Mouse (Mus musculus) ES-E14 (cell line): Measurements from ENCODE around the gene Sirt2. TPM values are rescaled to one million over a fixed set of nuclear protein-coding genes. Genes with fewer than 3 reads are reported as not detected.

Experiments used
- DNase-seq: peaks from one replicate; pipeline ENCODE4 v3.0.0-alpha.2; 2013; ENCODE audit warnings: low read depth, low spot score
- H3K27ac ChIP-seq: 2 replicates; pipeline ENCODE4 v1.5.1; 2012; ENCODE audit warnings: low read depth, mild to moderate bottlenecking, low read length, moderate library complexity, mixed read lengths; ENCODE audit not compliant: poor library complexity, insufficient read depth, severe bottlenecking
- H3K36me3 ChIP-seq: 2 replicates; pipeline ENCODE4 v1.6.1; 2012; ENCODE audit warnings: mild to moderate bottlenecking, low read length, moderate library complexity, mixed read lengths; ENCODE audit not compliant: control insufficient read depth, poor library complexity, insufficient read depth, severe bottlenecking
- H3K4me1 ChIP-seq, 2 experiments: fragments of 150-350 bp in 1 of 2; sonication (generic) in 1 of 2; 2 replicates each; pipeline ENCODE4 v1.6.1; 2012; ENCODE audit warnings: low read length in 2 of 2, mild to moderate bottlenecking in 1 of 2, mixed read lengths in 1 of 2; ENCODE audit not compliant: control insufficient read depth in 2 of 2, insufficient read depth in 2 of 2, poor library complexity in 1 of 2
- H3K4me3 ChIP-seq, 2 experiments: fragments of 150-350 bp in 1 of 2; sonication (generic) in 1 of 2; 2 replicates each; pipeline ENCODE4 v1.5.1; 2012; ENCODE audit warnings: low read length in 2 of 2, low read depth in 1 of 2, mild to moderate bottlenecking in 1 of 2, mixed read lengths in 1 of 2; ENCODE audit not compliant: insufficient read depth in 1 of 2, poor library complexity in 1 of 2, severe bottlenecking in 1 of 2
- H3K9ac ChIP-seq: 2 replicates; pipeline ENCODE4 v1.6.1; 2012; ENCODE audit warnings: low read depth, mild to moderate bottlenecking, low read length, mixed read lengths; ENCODE audit not compliant: poor library complexity, insufficient read depth, severe bottlenecking
- H3K9me3 ChIP-seq: fragments of 150-350 bp; sonication (generic); 2 replicates; pipeline ENCODE4 v1.6.1; 2012; ENCODE audit warnings: low read depth, mild to moderate bottlenecking, low read length; ENCODE audit not compliant: control insufficient read depth, insufficient read depth
- CHD2 ChIP-seq: IDR thresholded peaks from 2 replicates; pipeline ENCODE4 v1.6.1; 2014; ENCODE audit warnings: mild to moderate bottlenecking, low read depth, low read length, inconsistent platforms
- HCFC1 ChIP-seq: IDR thresholded peaks from 2 replicates; pipeline ENCODE4 v1.6.1; 2012; ENCODE audit warnings: low read length, inconsistent platforms, borderline replicate concordance; ENCODE audit not compliant: insufficient read depth
- MAFK ChIP-seq: IDR thresholded peaks from 2 replicates; pipeline ENCODE4 v1.6.1; 2014; ENCODE audit warnings: mild to moderate bottlenecking, low read depth, low read length, inconsistent platforms; ENCODE audit not compliant: insufficient read depth
- ZC3H11A ChIP-seq: IDR thresholded peaks from 2 replicates; pipeline ENCODE4 v1.6.1; 2012; ENCODE audit warnings: low read depth, mild to moderate bottlenecking, inconsistent platforms, low read length, borderline replicate concordance
- ZNF384 ChIP-seq: IDR thresholded peaks from 2 replicates; pipeline ENCODE4 v1.6.1; 2012; ENCODE audit warnings: low read depth, low read length, inconsistent platforms
- in situ Hi-C, 2 experiments: fragments of 600-800 bp; cut with MboI; formaldehyde crosslinking; loops; one replicate each; pipeline ENCODE4 v1.15.1; 2025; ENCODE audit warnings: low sequenced_read_pairs in 2 of 2, inconsistent platforms in 1 of 2; ENCODE audit not compliant: unreplicated experiment in 2 of 2
- total RNA-seq: library from RNA; depleted of rRNA; stranded (reverse); fragments of 300-350 nt; gene quantifications from 2 replicates; pipeline ENCODE4 v1.2.3, GENCODE M21; 2012

Sirt2 gene
- total RNA-seq, 1 experiment, result 14.8 TPM

- peaks cover 2 to 6% of the 10 kb centered on the region in 2 experiments; a peak in 3 of 4 replicates for H3K4me1 ChIP-seq
- H3K27ac ChIP-seq, result no peak overlapping the region
- no peaks in the 10 kb centered on the region for H3K9me3 ChIP-seq
- H3K4me3 ChIP-seq, result no peak overlapping the region
- in situ Hi-C loops, result loop anchor here in 1 of 2 experiments (10.0 kb wide), 1 partner anchor 116 kb away; no protein-coding TSS in a partner anchor
- TF ChIP-seq MAFK, result no peak
- TF ChIP-seq ZC3H11A, result no peak
- no peak for TF ChIP-seq HCFC1
- TF ChIP-seq CHD2, result no peak
- TF ChIP-seq ZNF384, result no peak
- H3K9ac ChIP-seq, result no peak overlapping the region
- peaks cover 2% of the 10 kb centered on the region; the same call in 1 of the 2 replicates for H3K36me3 ChIP-seq
- no peak for DNase-seq
These were observed 45.6 kb upstream of the Sirt2 start for GRCm38 (mm10) chr7:28720753-28721537.

DNA sequence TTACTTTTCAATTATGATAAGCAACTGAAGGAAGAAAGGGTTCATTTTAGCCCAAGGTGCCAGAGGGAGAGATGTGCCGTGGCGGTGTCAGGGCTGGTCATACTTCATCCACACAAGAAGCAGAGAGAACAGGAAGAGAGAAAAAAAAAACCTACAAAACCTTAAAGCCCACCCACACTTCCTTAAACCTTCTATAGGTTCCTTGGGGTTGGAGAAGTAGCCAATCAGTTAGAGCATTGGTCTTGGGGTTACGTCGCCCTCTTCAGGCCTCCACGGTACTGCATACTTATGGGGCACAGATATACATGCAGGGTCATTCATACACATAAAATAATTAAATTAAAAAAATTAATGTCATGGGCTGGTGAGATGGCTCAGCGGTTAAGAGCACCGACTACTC, 44.5 kb upstream of the Sirt2 start:
- H3K36me3 ChIP-seq, result peaks cover 2% of the 10 kb centered on the region; the same call in 1 of the 2 replicates
- in situ Hi-C loops, result loop anchor here in 1 of 2 experiments (10.0 kb wide), 1 partner anchor 117 kb away; no protein-coding TSS in a partner anchor
- TF ChIP-seq ZC3H11A, result no peak
- TF ChIP-seq ZNF384, result peak; percentile 58; the same call in 1 of the 2 replicates

GRCm38 (mm10) chr7:28724613-28725012, 41.9 kb upstream of the Sirt2 start:
- H3K4me1 ChIP-seq, result peaks cover 0 to 3% of the 10 kb centered on the region in 2 experiments; a peak in 2 of 4 replicates
- DNase-seq, result no peak
- H3K36me3 ChIP-seq, result peaks cover 2% of the 10 kb centered on the region; the same call in 1 of the 2 replicates
- H3K27ac ChIP-seq, result no peak overlapping the region
- in situ Hi-C loops, result loop anchor here in 1 of 2 experiments (10.0 kb wide), 1 partner anchor 120 kb away; no protein-coding TSS in a partner anchor
- no peak for TF ChIP-seq ZNF384
- TF ChIP-seq MAFK, result peak; percentile 84
- no peak overlapping the region for H3K9ac ChIP-seq
- no peaks in the 10 kb centered on the region for H3K9me3 ChIP-seq
- H3K4me3 ChIP-seq, result no peak overlapping the region

More for the DNA sequence above, 44.5 kb upstream of the Sirt2 start:
- Histone ChIP-seq H3K9me3 (no peaks in the 10 kb centered on the region), H3K4me1 (peaks cover 0 to 3% of the 10 kb centered on the region in 2 experiments; a peak in 2 of 4 replicates), H3K27ac (no peak overlapping the region), H3K9ac (no peak overlapping the region), H3K4me3 (no peak overlapping the region)
- no peak for DNase-seq

DNA sequence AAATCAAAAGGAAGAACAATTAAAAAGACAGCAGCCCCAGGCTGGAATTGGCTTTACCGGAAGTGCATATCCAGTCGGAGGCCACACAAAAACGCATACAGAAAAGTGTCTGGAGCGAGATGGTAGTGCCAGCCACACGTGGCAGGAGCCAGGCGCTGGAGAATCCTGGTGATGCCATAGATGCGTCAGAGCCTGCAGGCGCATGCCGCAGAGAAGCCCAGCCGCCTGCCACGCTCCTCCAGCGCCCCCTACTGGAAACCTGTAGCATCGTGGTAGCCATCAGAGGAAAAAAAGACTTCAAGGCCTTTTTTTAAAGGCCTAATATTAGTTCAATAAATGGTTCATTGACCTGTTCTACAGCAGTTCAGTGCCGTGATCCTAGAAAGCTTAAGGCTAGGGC, 39.9 kb upstream of the Sirt2 start:
- H3K9me3 ChIP-seq, result no peaks in the 10 kb centered on the region
- no peak overlapping the region for H3K9ac ChIP-seq
- no peaks in the 10 kb centered on the region for H3K4me1 ChIP-seq
- DNase-seq, result peak; percentile 67
- TF ChIP-seq ZC3H11A, result peak; percentile 72
- TF ChIP-seq CHD2, result no peak
- no peak for TF ChIP-seq HCFC1
- in situ Hi-C loops, result loop anchor here in 1 of 2 experiments (10.0 kb wide), 1 partner anchor 122 kb away; no protein-coding TSS in a partner anchor
- H3K27ac ChIP-seq, result no peak overlapping the region
- no peak overlapping the region for H3K4me3 ChIP-seq
- H3K36me3 ChIP-seq, result peaks cover 2% of the 10 kb centered on the region; the same call in 1 of the 2 replicates
